Mouse (Mus musculus) small intestine, adult 2 months (tissue): Measurements from ENCODE around the gene Tle2.

Experiments used
- CTCF ChIP-seq: fragments of 200-500 bp; IDR thresholded peaks from 2 replicates; pipeline ENCODE4 v1.5.1; 2012; ENCODE audit warnings: low read depth, mild to moderate bottlenecking, control low read depth, inconsistent platforms, low read length, moderate library complexity, mixed read lengths; ENCODE audit not compliant: insufficient replicate concordance, insufficient read length; ENCODE audit errors: extremely low read depth
- POLR2A ChIP-seq: fragments of 200-500 bp; IDR thresholded peaks from 2 replicates; pipeline ENCODE4 v1.6.1; 2012; ENCODE audit warnings: low read depth, mild to moderate bottlenecking, control low read depth, inconsistent platforms, low read length, moderate library complexity

DNA sequence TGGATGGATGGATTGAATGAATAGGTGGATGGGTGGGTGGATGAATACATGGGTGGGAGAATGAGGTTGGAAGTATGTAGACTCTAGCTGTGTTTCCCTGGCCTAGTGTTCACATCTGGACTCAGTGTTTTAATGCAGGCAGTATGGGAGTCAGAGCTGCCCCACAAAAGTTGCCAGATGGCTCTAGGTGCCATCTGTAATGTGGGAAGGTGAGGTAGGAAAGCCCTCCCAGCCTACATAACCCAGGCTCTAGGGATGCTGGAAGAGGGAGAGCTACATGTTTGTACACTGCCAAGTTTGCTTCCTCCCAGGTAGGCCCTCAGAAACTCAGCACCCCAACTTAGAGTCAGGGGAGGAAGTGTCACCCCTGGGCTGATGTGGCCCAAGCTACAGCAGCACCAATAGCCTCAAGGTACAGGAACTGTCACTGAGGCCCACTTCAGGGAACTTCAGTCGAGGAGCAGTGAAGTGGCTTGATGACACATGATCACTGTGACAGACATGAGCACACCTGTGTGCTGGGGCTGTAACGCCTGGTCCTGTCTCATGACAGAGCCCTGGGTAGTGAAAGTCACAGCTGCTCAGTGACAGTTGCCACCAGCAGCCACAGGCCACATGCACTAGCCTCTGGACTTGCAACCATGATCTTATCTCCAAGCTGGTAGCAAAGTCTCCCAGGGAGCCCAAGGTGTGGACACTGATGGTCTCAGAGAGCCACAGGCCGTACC lies 35.9 kb upstream of the Tle2 start:
- no peak for TF ChIP-seq POLR2A
- TF ChIP-seq CTCF, result no peak
